Mouse (Mus musculus): ENCODE data around the gene Olfr1218.

- no peak for TF ChIP-seq CTCF (IDR thresholded peaks at IDR 0.05; ENCODE audit: borderline replicate concordance, insufficient read depth, low read length)
- TF ChIP-seq POLR2A (IDR thresholded peaks at IDR 0.05; ENCODE audit: low read depth, low read length): no peak
These were observed 45.7 kb upstream of the Olfr1218 start, which contains the start of gene Olfr1220 for GRCm38 (mm10) chr2:89106735-89107134.
